Mouse (Mus musculus) G1E-ER4 (cell line): ENCODE results near the gene Gpr101. TPM values are rescaled to one million over a fixed set of nuclear protein-coding genes. Genes with fewer than 3 reads are reported as not detected.

Experiments used
- GATA1 ChIP-seq: IDR thresholded peaks from one replicate; pipeline ENCODE4 v1.8.0; 2012; ENCODE audit warnings: low read length, inconsistent platforms
- polyA plus RNA-seq: library from polyadenylated mRNA; stranded (reverse); fragments of >175 nt; gene quantifications from 2 replicates; pipeline ENCODE4 v1.2.3, GENCODE M21; 2012

Gpr101 gene
- polyA plus RNA-seq, result not detected in 2 replicates

DNA sequence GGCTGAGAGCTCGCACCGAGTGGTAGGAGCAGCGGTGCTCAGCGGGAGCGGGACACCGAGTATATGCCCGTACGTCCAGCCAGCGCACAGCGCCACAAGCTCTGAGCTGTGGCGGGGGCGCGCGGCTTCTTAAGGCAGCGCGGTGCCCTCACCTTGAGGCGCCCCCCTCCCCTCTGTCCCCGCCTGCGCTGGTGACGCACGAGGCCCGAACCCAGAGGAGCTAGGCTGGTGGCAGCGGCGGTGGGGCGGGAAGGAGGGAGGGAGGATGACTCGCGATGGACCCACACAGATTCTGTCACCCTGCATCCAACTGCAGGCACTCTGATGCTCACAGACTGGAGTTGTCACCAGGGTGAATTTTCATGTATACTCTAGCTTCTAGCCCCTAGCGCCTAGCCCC lies at the start of gene Gpr101:
Gpr101 (minus strand) TSS at position 124 of the 400 bp plus-strand sequence.
- no peak for TF ChIP-seq GATA1

DNA sequence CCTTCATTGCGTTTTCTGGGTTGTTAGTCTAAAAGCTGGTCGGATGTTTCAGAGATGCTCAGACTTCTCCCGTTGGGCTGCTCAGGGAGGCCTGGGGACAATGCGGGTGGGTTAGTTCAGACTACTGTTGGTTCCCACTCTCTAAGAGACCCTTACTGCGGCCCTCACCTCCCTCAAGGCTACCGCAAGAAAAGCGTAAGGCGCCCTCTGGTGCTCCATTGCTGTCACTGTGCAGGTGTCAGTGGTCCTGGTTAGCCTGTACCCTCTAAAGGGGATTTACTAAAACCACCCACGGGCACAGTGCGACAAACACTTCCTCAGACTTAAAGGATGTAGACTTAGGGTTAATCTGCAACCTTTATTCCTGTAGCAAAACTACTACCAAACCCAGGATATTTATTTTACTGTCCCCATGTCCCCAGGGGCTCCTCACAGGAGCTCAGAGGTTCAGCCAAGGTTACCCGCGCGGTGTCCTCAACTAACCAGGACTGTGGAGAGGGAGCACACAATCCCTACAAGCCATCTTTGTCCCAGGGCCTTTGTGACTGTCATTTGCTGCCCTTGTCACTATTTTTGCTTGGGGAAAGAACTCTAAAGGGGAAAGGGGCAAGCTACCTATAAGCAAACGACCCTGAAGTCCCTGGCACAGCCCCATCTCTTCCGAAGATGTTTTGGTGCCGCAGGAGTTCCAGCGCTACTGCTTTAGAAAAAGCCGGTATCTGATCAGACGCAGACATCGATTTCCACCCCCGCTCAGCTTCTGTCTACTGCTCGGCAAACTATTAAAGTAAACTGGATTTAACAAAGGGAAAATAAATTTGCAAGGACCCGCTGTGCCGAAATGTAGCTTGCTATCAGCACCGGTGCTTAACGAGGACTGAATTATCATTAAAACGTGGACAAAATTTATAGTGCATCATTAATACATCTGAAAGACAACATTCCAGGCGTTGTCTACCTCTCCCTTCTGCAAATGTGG lies 17.8 kb upstream of the Gpr101 start:
- no peak for TF ChIP-seq GATA1

DNA sequence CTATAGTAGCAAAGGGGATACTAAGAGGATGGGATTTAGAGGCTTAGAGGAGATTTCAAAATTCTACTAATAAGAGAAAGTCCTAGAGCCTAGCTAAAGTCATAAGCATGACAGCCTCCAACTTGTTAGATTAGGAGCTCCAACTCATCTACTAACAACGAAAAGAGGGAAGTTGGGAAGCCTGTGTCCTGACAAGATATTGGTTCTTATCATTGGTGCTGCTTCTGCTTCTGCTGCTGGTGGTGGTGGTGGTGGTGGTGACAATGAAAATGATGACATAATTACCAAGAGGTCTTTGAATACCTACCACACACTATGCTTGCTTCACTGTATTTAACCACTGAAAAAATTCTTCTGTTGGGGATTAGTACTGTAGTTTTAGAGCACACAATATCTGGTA lies 2.7 kb upstream of the Gpr101 start:
- TF ChIP-seq GATA1, result no peak

Other genes starting within 250 kb of the Gpr101 start
- gene Arhgef6, start 165.0 kb downstream of the Gpr101 start, polyA plus RNA-seq, result not detected in 2 replicates
- 33.3 and 47.0 TPM in 2 replicates for gene Rbmx, start 110.7 kb downstream of the Gpr101 start, polyA plus RNA-seq
- not detected in 2 replicates for gene Gm364, start 94.6 kb downstream of the Gpr101 start, polyA plus RNA-seq